Mouse (Mus musculus): ENCODE measurements around the gene Fam168a.

The Fam168a gene

GRCm38 (mm10) chr7:100862828-100863638 is 156.6 kb downstream of the Fam168a start, which contains the start of gene Relt:
Gene Relt (minus strand): TSS chr7:100863446.
- ATAC-seq (ENCODE audit: low TSS enrichment): peak; percentile 54

GRCm38 (mm10) chr7:100866675-100867074 is 160.2 kb downstream of the Fam168a start:
- no peak for ATAC-seq (ENCODE audit: low TSS enrichment)

- ATAC-seq (ENCODE audit: low TSS enrichment): no peak
These were observed 161.1 kb downstream of the Fam168a start for GRCm38 (mm10) chr7:100867561-100867960.

GRCm38 (mm10) chr7:100868551-100868950 is 162.1 kb downstream of the Fam168a start:
- ATAC-seq (ENCODE audit: low TSS enrichment): no peak

- ATAC-seq (ENCODE audit: low TSS enrichment): no peak
These were observed 163.6 kb downstream of the Fam168a start for GRCm38 (mm10) chr7:100869877-100870629.

- no peak for ATAC-seq (ENCODE audit: low TSS enrichment)
These were observed 164.9 kb downstream of the Fam168a start for GRCm38 (mm10) chr7:100871355-100871754.

- ATAC-seq (ENCODE audit: low TSS enrichment): no peak
These were observed 165.5 kb downstream of the Fam168a start for GRCm38 (mm10) chr7:100871892-100872291.

GRCm38 (mm10) chr7:100873197-100873596 is 166.8 kb downstream of the Fam168a start:
- ATAC-seq (ENCODE audit: low TSS enrichment): no peak

- no peak for ATAC-seq (ENCODE audit: low TSS enrichment)
These were observed 169.4 kb downstream of the Fam168a start for GRCm38 (mm10) chr7:100875822-100876221.

- ATAC-seq (ENCODE audit: low TSS enrichment): no peak
These were observed 169.9 kb downstream of the Fam168a start for GRCm38 (mm10) chr7:100876293-100876692.

- ATAC-seq (ENCODE audit: low TSS enrichment): no peak
These were observed 170.3 kb downstream of the Fam168a start for GRCm38 (mm10) chr7:100876771-100877170.

- no peak for ATAC-seq (ENCODE audit: low TSS enrichment)
These were observed 173.2 kb downstream of the Fam168a start for GRCm38 (mm10) chr7:100879595-100879994.

GRCm38 (mm10) chr7:100881531-100881930 is 175.1 kb downstream of the Fam168a start:
- no peak for ATAC-seq (ENCODE audit: low TSS enrichment)

GRCm38 (mm10) chr7:100881950-100882349 is 175.5 kb downstream of the Fam168a start:
- ATAC-seq (ENCODE audit: low TSS enrichment): no peak

- no peak for ATAC-seq (ENCODE audit: low TSS enrichment)
These were observed 178.0 kb downstream of the Fam168a start for GRCm38 (mm10) chr7:100884460-100884859.

- ATAC-seq (ENCODE audit: low TSS enrichment): no peak
These were observed 180.1 kb downstream of the Fam168a start for GRCm38 (mm10) chr7:100886535-100886934.
